Mouse (Mus musculus) 3134 (cell line): Measurements from ENCODE around the gene Egln3.

ENCODE experiments used
- DNase-seq: peaks from one replicate; pipeline ENCODE4 v3.0.0-alpha.2; 2011; ENCODE audit warnings: low spot score; ENCODE audit not compliant: insufficient read length; ENCODE audit errors: extremely low read depth

Gene Egln3

DNA sequence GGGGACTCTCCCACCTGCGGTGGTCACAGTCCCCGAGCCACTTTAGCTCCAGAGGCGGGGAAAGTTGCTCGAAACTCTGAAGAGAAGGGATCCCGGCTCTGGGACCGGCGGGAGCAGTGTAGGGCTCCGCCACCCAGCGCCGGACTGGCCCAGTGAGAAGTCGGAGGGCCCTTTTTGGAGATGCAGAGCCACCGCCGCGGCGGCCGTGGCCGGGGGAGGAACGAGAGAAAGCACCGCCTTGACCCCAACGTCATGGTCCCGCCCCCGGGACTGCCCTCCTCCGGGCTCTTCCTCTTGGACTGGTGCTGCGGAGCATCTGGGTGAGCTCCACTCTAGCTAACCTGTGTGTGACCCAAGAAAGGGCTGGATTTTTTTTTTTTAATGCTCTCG lies at the start of gene Egln3:
Gene Egln3, minus strand, starts transcription at position 205 of the 390 bp plus-strand sequence.
- DNase-seq, result peak; percentile 84

GRCm38 (mm10) chr12:54253449-54253848 lies 49.8 kb upstream of the Egln3 start:
- DNase-seq, result no peak

- DNase-seq, result no peak
Measured at GRCm38 (mm10) chr12:54251942-54252400, 48.3 kb upstream of the Egln3 start.

DNA sequence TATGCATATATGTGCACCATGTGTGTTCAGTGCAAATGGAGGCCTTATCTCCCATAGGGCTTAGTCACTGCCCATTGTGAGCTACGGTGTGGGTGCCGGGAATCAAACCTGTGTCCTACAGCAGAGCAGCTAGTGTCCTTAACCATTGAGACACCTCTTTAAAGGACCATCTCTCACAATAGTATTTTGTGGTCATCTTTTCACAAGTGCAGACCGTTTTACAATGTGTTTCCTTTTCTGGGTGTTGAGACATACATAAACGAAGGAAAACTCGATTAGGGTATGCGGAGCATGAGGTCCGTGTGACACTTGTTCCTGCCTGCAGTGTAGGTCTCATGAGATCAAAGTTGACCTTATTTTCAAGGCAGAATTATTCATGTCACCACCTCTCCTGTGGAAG lies 44.2 kb upstream of the Egln3 start:
- DNase-seq, result no peak

GRCm38 (mm10) chr12:54243158-54243557 lies 39.5 kb upstream of the Egln3 start:
- no peak for DNase-seq

DNA sequence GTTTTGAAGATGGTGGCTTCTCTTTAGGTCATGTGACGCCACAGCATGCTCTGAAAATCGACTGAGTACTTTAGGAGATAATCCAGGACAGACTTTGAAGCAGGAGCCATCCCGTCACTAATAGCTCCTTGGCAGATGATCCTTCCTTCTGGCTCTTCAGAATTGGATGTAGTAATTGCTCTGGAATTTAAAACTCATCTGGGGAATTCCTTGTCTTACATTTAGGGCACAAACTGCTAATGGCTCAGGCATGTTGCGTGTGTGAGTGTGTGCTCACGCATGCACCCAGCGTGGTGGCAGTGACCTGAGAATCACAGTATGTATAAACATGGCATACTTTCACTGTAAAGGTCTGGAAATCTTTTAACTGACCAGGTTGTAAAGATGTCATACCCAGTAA lies 38.3 kb upstream of the Egln3 start:
- peak; percentile 17 for DNase-seq

- DNase-seq, result no peak
Measured at GRCm38 (mm10) chr12:54233794-54234193, 30.1 kb upstream of the Egln3 start.

DNA sequence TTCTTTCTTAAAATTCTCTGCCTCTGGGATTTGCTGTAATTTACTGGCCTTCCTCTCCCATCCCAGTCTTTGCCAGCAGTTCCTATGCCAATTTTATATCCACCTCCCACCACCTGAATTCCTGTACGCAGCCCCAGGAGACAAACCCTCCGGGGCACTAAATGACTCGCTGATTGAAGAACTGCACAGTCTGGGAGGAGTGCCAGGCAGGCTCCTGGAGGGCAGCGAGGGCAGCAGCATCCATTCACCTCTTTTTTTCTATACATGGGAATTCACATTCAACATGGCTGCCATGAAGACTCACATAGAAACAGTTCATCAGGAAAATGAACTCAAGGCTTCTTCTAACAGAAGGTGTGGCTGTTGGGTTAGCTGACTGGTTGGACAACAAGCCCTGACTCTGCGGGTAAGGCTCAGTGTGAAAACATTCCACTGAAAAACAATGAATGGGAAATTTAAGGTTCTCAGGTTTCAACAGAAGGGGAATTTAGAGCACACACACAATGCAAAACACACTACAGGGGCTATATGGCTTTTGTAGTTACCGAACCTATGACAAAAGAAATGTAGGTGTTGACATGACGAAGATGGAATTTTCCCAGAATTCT lies 29.4 kb upstream of the Egln3 start:
- DNase-seq, result no peak

GRCm38 (mm10) chr12:54232456-54232855 lies 28.8 kb upstream of the Egln3 start:
- no peak for DNase-seq

DNA sequence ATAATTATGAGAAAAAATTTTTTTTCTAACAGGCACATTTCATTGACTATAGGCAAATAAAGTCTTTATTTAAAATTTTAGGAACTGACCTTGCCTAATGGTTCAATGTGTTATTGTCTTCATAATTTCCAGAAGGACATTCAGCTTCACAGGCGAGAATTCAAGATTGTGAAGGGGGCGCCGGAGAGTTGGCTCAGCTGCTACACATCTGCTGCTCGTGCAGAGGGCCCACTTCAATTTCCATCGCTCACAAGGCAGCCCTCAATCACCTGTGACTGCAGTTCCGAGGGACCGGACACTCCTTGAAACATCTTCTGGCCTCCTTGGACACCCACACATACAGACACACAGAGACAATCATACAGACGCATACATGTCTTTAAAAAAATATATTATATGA lies 23.9 kb upstream of the Egln3 start:
- DNase-seq, result no peak

DNA sequence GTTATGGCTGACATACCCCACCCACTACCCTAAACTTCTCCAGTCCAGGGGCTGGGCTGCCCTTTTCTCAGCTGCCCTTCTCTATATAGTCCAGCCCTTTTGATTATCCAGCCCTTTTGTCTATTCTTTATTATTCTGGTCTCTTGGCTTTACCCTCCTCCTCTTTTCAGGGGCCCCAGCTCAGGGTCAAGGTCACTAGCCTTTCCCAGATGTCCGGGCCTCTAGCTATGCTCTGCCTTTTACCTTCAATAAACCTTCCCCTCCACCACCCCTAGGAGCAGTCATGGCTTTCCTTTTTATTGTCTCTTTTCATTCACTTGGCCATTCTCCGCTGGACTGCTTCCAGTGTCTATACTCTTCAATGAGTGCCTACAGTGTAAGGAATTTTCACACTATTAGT lies 22.7 kb upstream of the Egln3 start:
- DNase-seq, result no peak

GRCm38 (mm10) chr12:54225610-54226009 lies 21.9 kb upstream of the Egln3 start:
- DNase-seq, result no peak

DNA sequence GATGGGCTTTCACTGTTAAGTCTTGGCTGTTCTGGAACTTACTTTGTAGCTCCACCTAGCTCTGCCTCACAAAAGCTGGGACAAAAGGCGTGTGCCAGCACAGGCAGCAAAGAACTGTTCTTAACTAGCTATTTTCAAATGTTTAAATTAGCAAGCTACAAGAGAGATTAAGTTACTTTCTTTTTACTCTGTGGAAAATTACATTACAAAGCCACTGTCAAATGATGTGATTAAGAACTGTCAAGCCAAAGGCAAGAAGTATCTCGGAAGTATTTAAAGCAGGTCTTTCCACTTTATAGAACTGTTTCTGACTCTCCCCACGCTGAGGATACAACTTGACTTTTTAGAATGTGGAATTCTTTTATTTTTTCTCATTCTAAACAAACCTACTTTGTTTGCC lies 21.4 kb upstream of the Egln3 start:
- DNase-seq, result no peak

GRCm38 (mm10) chr12:54222036-54222760 lies 18.5 kb upstream of the Egln3 start:
- DNase-seq, result no peak

GRCm38 (mm10) chr12:54216673-54217072 lies 13.0 kb upstream of the Egln3 start:
- DNase-seq, result no peak

DNA sequence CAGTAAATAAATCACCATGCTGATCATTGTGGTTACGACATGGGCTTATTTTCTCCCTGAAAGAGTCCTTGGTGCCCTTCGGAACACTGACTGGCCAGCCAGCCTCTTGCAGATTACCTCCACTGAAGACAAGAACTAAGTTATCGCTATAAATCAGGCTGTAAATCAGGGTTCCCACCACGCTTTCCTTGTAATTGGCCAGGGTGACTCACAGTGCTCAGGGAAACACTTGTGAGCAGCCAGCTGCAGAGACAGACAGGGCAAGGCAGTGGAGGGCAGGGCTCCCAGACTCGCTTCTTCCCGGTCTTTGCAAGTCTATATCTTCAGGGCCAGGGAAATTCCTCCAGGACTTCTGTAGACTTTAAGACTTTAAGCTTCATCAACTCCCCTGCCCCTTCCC lies 10.8 kb upstream of the Egln3 start:
- no peak for DNase-seq

DNA sequence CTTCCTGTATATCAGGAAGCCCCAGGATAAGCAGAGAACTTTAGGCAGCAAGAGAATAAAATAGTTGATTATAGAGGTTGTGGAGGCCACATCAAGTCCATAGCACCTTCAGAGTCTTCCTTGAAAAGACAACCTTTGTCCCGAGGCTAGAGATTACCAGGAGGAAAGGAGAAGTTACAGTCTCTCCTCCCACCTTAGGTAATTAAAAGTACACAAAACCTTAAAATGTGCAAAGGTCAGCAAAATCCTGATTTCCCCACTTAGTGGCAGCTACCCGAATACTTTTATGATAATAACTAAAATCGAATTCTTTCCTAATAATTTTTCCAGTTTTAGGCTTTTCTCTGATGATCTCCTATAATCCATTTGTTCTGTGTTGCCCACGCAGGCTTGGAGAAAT lies 10.2 kb upstream of the Egln3 start:
- no peak for DNase-seq

GRCm38 (mm10) chr12:54213230-54213629 lies 9.6 kb upstream of the Egln3 start:
- DNase-seq, result no peak

- DNase-seq, result no peak
Measured at GRCm38 (mm10) chr12:54209182-54209563, 5.5 kb upstream of the Egln3 start.

GRCm38 (mm10) chr12:54208433-54209181 lies 4.9 kb upstream of the Egln3 start:
- DNase-seq, result no peak

DNA sequence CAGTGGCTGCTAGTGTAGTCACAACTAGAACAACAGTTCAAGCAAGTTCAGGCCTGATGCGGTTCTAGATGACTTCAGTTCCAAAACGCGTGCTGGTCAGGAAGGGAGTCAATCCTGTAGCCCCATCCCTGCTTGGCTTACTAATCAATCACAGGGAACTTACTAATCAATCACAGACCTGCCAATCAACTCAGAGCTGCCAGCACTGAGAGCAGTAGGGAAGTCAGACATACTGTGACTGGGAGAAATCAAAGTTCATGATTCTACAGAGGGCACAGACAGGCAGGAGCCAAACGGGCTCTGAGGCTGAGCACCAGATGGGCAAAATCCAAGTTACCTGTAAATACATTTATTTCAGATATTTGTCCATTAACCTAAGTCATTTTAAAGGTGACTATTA lies 2.1 kb upstream of the Egln3 start:
- no peak for DNase-seq

DNA sequence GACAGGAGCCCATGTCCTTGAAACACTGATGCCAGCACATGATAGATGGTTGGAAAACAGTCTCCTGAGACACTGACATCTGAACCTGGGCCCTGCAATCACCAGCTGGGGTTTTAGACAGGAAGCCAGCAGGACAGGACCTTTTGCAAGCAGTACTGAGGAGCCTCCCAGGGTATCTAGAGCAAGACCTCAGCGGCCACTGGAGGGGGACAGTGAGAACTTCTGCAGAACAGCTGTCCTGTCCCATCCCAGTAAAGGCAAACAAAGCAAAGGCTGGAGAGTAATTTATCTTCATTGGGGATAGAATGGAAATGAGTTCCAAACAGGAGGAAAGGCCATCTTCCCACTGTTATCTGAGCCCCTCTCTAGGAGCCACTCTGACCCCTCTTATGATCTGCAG lies 1.5 kb upstream of the Egln3 start:
- DNase-seq, result no peak
